Mouse (Mus musculus) mouse embryonic stem cell (cell line): ENCODE data around the gene Gemin4.

ENCODE experiments used
- in situ Hi-C, 2 experiments: fragments of 300-500 bp; cut with MboI; formaldehyde crosslinking; loops; 1 replicate in 1 of 2; 3 replicates in 1 of 2; pipeline ENCODE4 v1.14.3; 2019 to 2020; ENCODE audit warnings: low sequenced_read_pairs in 2 of 2, low pct_unique_long_range_greater_than_20kb in 1 of 2, mixed read lengths in 1 of 2; ENCODE audit not compliant: unreplicated experiment in 1 of 2

Gemin4 gene

DNA sequence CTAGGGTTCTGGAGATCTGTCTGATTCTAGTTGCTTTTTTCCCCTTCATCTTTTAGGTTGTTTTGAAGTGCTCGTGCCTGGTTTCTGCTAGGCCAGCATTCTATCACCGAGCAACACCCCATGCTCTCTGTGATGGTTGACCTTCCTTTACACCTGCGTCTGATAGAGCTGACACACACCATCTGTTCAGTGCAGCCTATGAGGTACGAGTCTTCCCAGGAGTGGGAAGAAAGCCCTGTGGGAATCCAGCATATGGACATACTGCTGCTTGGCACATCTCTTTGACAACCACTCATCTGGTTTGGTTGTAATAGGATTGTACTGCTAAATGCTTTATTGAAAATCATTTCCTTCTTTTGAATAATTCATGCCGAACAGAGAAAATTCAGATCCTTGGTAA, 47.3 kb downstream of the Gemin4 start:
- in situ Hi-C loops = loop anchor here in 1 of 2 experiments (25.0 kb wide), 1 partner anchor 383 kb away; the partner anchor contains the start of gene Doc2b

DNA sequence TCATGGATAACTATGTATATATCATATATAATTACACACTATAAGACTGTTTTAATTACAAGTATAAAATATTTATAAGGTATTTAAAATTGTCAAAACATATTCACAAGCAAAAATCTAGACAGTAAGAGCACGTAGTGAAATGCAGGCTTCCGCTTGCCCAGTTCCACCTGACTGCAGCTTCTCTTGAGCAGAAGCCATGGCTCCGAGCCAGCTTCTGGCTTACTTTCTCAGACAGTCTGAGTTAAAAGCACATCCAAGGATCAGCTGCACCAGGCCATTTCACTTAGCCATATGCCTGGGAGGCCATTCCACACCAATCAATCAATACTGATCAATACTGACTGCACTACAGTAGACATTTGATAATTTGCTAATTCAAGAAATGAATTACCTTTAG, 48.5 kb downstream of the Gemin4 start:
- in situ Hi-C loops = loop anchor here (5.0 to 25.0 kb wide), 2 partner anchors 82 to 382 kb away; partner anchors contain the start of gene Doc2b (in 1 of the 2)

GRCm38 (mm10) chr11:76167079-76167765, 50.2 kb downstream of the Gemin4 start:
- in situ Hi-C loops = loop anchor here (5.0 to 25.0 kb wide), 2 partner anchors 80 to 380 kb away; partner anchors contain the start of gene Doc2b (in 1 of the 2)

DNA sequence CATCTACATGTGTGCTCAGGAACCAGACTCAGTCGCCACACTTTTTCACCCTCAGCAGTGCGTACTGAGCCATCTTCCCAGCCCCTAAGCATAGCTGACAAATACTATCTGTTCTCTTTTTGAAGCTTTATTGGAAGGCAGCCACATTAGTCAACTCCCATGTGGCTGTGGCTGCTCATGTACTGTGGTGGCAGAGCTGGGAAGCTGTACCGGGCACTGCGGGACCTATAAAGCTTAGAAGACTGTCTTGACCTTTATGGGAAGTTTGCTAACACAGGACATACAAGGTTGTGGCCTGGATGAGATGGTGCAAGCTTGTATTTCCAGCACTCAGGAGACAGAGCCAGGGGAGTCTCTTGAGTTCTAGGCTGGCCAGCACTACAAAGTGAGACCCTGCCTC, 50.8 kb downstream of the Gemin4 start:
- in situ Hi-C loops = loop anchor here (5.0 to 25.0 kb wide), 2 partner anchors 79 to 379 kb away; partner anchors contain the start of gene Doc2b (in 1 of the 2)
